Mouse (Mus musculus) hindbrain, embryonic 10.5 days (tissue): ENCODE measurements around the gene Tmem161b. TPM values are rescaled to one million over a fixed set of nuclear protein-coding genes. Genes with fewer than 3 reads are reported as not detected.

Experiments used
- DNase-seq: peaks from one replicate; pipeline ENCODE4 v3.0.0-alpha.2; 2017; ENCODE audit warnings: low spot score
- H3K27ac ChIP-seq: fragments of 300-500 bp; sonication (generic); 2 replicates; pipeline ENCODE4 v1.5.1; 2016; ENCODE audit warnings: mild to moderate bottlenecking, moderate library complexity
- H3K27me3 ChIP-seq: fragments of 300-500 bp; sonication (generic); 2 replicates; pipeline ENCODE4 v1.6.1; 2016; ENCODE audit warnings: mild to moderate bottlenecking; ENCODE audit not compliant: poor library complexity, insufficient read depth, severe bottlenecking
- H3K36me3 ChIP-seq: fragments of 300-500 bp; sonication (generic); 2 replicates; pipeline ENCODE4 v1.6.1; 2016; ENCODE audit warnings: mild to moderate bottlenecking, moderate library complexity
- H3K4me1 ChIP-seq: fragments of 300-500 bp; sonication (generic); replicated peaks from 2 replicates; pipeline ENCODE4 v1.6.1; 2016; ENCODE audit warnings: mild to moderate bottlenecking
- H3K4me3 ChIP-seq: fragments of 300-500 bp; sonication (generic); 2 replicates; pipeline ENCODE4 v1.5.1; 2016; ENCODE audit warnings: mild to moderate bottlenecking, moderate library complexity
- H3K9me3 ChIP-seq: fragments of 300-500 bp; sonication (generic); 2 replicates; pipeline ENCODE4 v1.6.1; 2016; ENCODE audit warnings: mild to moderate bottlenecking, moderate library complexity
- WGBS: fragments of 180-500 bp; shearing (Covaris S2); methylation state at CpG from one replicate; pipeline ENCODE4 v1.1.7; 2016; 5-methylcytosine and 5-hydroxymethylcytosine counted together
- polyA plus RNA-seq: library from polyadenylated mRNA; unstranded; fragments of >200 nt; fragmentation: Nextera tagmentation; extraction: Ambion mirVana; gene quantifications from 2 replicates; pipeline ENCODE4 v1.2.1, GENCODE M21; 2016

Gene Tmem161b
- polyA plus RNA-seq, 1 experiment from 2014 or later = 17.2 TPM

GRCm38 (mm10) chr13:84280352-84280751 is 58.3 kb downstream of the Tmem161b start:
- H3K4me3 ChIP-seq = no peak overlapping the region
- peaks cover 20% of the 10 kb centered on the region for H3K36me3 ChIP-seq
- H3K27ac ChIP-seq = no peak overlapping the region
- no peaks in the 10 kb centered on the region for H3K27me3 ChIP-seq
- WGBS = 92% methylated on average over 4 of the region's 4 CpGs
- peaks cover 10% of the 10 kb centered on the region; the same call in 1 of the 2 replicates for H3K4me1 ChIP-seq
- H3K9me3 ChIP-seq = no peaks in the 10 kb centered on the region
- no peak for DNase-seq

DNA sequence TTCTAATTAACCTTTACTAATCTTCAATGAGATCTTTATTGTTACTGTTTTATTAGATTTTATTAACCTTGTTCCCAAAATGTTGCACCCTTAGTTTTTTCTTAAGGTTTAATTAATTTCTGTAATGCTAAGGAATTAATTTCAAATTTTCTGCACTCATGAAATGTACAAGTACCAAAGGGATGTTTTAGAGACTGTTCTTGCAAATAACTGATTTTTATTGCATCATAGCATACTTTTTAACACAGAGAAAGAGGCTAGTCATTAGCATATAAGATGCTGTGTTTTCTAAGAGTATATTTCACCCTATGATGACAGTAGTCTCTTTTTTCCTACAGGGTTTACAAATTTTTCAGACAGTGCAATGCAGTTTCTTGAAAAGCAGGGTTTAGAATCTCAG is 60.9 kb downstream of the Tmem161b start:
- H3K4me1 ChIP-seq = peaks cover 19% of the 10 kb centered on the region; the same call in 1 of the 2 replicates
- H3K36me3 ChIP-seq = peaks cover 23% of the 10 kb centered on the region
- no peak overlapping the region for H3K27ac ChIP-seq
- no peak for DNase-seq
- no peak overlapping the region for H3K4me3 ChIP-seq
- H3K27me3 ChIP-seq = no peaks in the 10 kb centered on the region
- H3K9me3 ChIP-seq = no peaks in the 10 kb centered on the region

DNA sequence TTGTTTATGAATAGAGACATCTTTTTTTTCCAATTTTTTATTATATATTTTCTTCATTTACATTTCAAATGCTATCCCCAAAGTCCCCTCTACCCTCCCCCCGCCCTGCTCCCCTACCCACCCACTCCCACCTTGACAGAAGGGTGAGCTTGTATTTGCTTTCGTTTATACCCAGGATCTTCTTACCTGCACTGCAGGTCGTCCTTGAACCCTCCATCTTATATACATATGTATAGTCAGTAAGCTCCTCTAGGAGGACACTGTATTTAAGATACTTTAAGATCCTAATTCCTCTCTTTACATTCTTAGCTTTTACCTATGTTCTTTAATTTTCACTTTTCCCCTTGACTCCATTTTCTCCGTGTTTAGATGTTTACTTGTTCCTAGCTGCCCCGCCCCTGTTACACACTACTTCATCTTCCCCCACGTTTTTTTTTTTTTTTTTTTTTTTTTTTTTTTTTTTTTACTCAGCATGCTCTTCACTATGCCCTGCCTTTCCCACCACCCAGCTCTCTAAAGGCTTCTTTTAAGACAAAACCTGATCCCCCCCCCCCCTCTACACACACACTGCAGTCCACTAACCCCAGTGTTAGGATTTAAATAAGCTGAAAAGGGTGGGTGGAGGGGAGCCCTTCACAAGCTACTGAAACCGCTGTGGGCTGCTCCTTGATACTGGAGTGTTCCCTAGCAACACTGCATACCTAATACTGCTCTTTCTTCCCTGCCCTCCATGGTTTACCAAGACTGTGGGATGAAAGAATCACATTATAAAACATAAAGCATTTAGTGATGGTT is 62.9 kb downstream of the Tmem161b start:
- H3K4me3 ChIP-seq = 0 out of 2 replicates have a peak overlapping the region, but pooled peaks have one; percentile 12
- no peaks in the 10 kb centered on the region for H3K27me3 ChIP-seq
- H3K27ac ChIP-seq = peak overlapping the region; percentile 83
- peaks cover 19% of the 10 kb centered on the region; the same call in 1 of the 2 replicates for H3K4me1 ChIP-seq
- no peaks in the 10 kb centered on the region for H3K9me3 ChIP-seq
- peaks cover 34% of the 10 kb centered on the region for H3K36me3 ChIP-seq
- 14% methylated on average over 7 of the region's 7 CpGs for WGBS
- DNase-seq = peak; percentile 62

DNA sequence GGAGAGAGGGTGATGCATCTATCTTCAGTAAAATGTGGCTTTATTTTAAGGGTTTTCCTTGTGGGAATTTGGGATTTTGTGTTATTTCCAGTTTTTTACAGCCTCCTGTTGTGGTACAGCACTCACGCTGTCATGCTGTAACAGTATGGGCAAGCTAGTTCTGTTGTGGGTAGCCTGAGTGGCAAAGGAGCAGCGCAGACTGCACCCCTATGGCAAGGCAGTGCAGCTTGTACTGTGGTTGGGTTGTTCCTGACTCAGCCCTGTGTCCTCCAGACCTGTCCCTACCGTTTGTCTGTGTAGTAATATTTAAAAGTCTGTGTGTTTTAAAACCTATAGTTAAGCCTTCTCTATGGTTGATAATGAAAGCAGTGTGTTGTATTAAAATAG is 63.5 kb downstream of the Tmem161b start:
- Histone ChIP-seq H3K4me3 (0 out of 2 replicates have a peak overlapping the region, but pooled peaks have one; percentile 12), H3K36me3 (peaks cover 34% of the 10 kb centered on the region), H3K27me3 (no peaks in the 10 kb centered on the region), H3K9me3 (no peaks in the 10 kb centered on the region), H3K4me1 (peaks cover 19% of the 10 kb centered on the region; the same call in 1 of the 2 replicates), H3K27ac (peak overlapping the region; percentile 83)
- no peak for DNase-seq
- WGBS = 39% methylated on average over 3 of the region's 3 CpGs

DNA sequence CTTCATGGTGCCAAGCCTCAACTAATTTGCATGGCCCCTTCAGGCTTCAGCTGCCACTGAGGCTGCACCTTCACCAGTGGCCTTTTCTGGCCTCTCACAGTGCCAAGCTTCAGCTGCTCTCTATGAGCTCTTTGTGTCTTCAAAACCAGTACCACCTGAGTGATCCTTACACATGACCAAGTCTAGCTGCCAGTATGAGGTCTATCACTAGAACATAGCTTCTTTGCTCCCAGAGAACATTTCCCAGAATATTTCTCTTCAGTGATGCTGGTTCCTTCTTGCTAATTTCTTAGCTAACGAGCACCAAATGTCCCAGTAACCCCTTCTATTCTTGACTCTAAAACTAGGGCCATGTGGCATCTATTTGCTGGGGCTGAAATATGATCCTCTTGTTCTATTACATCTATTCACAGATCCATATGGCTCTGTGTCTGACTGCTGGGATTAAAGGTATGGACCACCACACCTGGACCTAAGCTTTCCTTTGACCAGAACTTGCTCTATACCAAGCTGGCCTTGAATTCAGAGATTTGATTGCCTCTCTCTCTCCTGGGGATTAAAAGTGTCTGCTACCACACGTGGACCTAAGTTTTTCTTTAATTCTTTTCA is 77.5 kb downstream of the Tmem161b start:
- Histone ChIP-seq H3K4me1 (no peaks in the 10 kb centered on the region), H3K27ac (0 out of 2 replicates have a peak overlapping the region, but pooled peaks have one; percentile 23), H3K27me3 (no peaks in the 10 kb centered on the region), H3K4me3 (no peak overlapping the region), H3K36me3 (peaks cover 55% of the 10 kb centered on the region), H3K9me3 (no peaks in the 10 kb centered on the region)
- WGBS = 74% methylated on average over 2 of the region's 2 CpGs
- DNase-seq = no peak

GRCm38 (mm10) chr13:84343272-84343671 is 121.2 kb downstream of the Tmem161b start:
- Histone ChIP-seq H3K27ac (peak overlapping the region; percentile 64), H3K4me1 (peaks cover 45% of the 10 kb centered on the region), H3K4me3 (no peak overlapping the region), H3K27me3 (peaks cover 61% of the 10 kb centered on the region), H3K36me3 (no peaks in the 10 kb centered on the region), H3K9me3 (no peaks in the 10 kb centered on the region)
- 7% methylated on average over 5 of the region's 5 CpGs for WGBS
- peak; percentile 27 for DNase-seq

DNA sequence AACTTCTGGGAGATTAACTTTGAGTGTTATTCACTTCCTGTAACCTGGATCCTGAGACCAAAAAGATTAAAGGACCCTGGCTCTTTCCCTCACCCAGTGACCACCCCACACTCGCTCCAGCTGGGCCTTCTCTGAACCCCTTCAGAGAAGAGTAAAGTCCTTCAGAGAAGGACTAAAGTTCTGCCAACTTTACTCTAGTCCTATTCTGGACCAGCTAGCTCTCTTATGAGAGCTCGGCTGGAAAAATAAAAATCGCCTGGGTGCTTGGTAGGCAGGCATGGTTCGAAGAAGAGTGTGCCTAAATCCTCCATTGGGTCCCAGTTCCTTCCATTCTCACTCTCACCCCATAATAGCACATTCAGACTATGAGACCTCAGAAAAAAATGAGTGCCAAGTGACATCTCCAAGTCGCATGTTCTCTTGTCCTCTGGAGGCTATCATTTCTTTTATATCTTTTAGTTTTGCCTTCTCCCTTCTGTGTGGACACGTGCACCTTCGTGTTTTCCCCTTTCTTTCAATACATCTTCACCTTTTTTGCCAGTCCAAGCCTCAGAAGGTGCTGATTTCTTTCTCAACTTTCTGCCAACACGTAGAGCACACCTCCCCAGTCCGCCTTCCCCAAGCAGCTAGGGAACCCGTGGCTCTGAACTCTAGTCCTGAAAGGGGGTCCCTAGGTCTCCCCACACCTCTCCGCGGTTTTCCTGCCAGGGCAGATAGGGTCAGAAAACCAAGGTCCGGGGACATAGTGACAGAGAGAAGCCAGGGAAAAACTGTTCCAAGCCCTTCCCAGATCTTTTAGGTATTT is 121.8 kb downstream of the Tmem161b start:
- H3K4me3 ChIP-seq = no peak overlapping the region
- H3K4me1 ChIP-seq = peaks cover 48% of the 10 kb centered on the region
- H3K27me3 ChIP-seq = peaks cover 61% of the 10 kb centered on the region
- no peaks in the 10 kb centered on the region for H3K9me3 ChIP-seq
- peak overlapping the region; percentile 64 for H3K27ac ChIP-seq
- peak; percentile 24 for DNase-seq
- H3K36me3 ChIP-seq = no peaks in the 10 kb centered on the region
- WGBS = 3% methylated on average over 13 of the region's 13 CpGs

- Histone ChIP-seq H3K27me3 (peaks cover 62% of the 10 kb centered on the region), H3K27ac (peak overlapping the region; percentile 93; the same call in 1 of the 2 replicates), H3K4me3 (no peak overlapping the region), H3K4me1 (peaks cover 55% of the 10 kb centered on the region), H3K36me3 (no peaks in the 10 kb centered on the region), H3K9me3 (no peaks in the 10 kb centered on the region)
- no peak for DNase-seq
- WGBS = 9% methylated on average over 7 of the region's 7 CpGs
These were observed 122.6 kb downstream of the Tmem161b start for GRCm38 (mm10) chr13:84344711-84345110.

- H3K36me3 ChIP-seq = no peaks in the 10 kb centered on the region
- peaks cover 59% of the 10 kb centered on the region for H3K4me1 ChIP-seq
- peak overlapping the region; percentile 16 for H3K4me3 ChIP-seq
- 2% methylated on average over 8 of the region's 8 CpGs for WGBS
- peak overlapping the region; percentile 93; the same call in 1 of the 2 replicates for H3K27ac ChIP-seq
- H3K27me3 ChIP-seq = peaks cover 67% of the 10 kb centered on the region
- no peaks in the 10 kb centered on the region for H3K9me3 ChIP-seq
- DNase-seq = peak; percentile 48
These were observed 123.0 kb downstream of the Tmem161b start for GRCm38 (mm10) chr13:84345114-84345513.
